Mouse (Mus musculus): ENCODE data around the gene Klk1b9. TPM values are rescaled to one million over a fixed set of nuclear protein-coding genes. Genes with fewer than 3 reads are reported as not detected.

Gene Klk1b9
- polyA plus RNA-seq, 1 experiment: not detected

DNA sequence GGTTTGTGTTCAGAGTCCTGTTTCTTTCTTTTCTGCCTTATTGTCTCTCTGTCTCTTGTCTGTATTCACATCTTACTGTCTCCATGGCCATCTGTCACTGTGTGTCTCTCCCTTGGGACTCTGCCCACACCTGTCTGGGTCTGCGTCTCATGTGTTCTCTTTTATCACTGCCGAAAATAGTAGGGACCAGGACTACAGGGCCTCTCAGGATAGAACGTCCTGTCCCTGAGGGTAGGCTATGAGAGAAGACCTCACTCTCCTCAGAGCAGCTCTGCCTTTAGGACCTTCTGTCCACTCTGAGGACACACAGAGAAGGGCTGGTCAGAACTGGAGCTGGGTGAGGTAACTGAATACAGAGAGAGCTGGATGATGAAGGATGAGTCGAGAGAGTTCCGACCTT lies 39.2 kb downstream of the Klk1b9 start:
- Histone ChIP-seq H3ac (ENCODE audit: control insufficient read depth, insufficient read length) (no peak overlapping the region), H3K4me3 (no peak overlapping the region), H3K79me2 (ENCODE audit: control insufficient read depth, insufficient read depth) (no peaks in the 10 kb centered on the region), H3K4me2 (ENCODE audit: low read depth) (no peak overlapping the region), H3K27me3 (ENCODE audit: control insufficient read depth, insufficient read depth, insufficient read length) (no peaks in the 10 kb centered on the region), H3K36me3 (ENCODE audit: control insufficient read depth, insufficient read depth) (no peaks in the 10 kb centered on the region)
- TF ChIP-seq MYOD1 (IDR thresholded peaks at IDR 0.05; ENCODE audit: control insufficient read depth in 1 of 3, insufficient read length in 2 of 3, low read depth in 2 of 3): peak in 1 of 3 experiments; percentile 36
- TF ChIP-seq POLR2A (IDR thresholded peaks at IDR 0.05; ENCODE audit: insufficient read length, low read depth): no peak

Other genes starting within 250 kb of the Klk1b9 start
- 0.05 TPM for gene Klk12, start 207.2 kb upstream of the Klk1b9 start, polyA plus RNA-seq (2012; fragmentation: generic; extraction: Trizol)
- gene Klk11, start 201.5 kb upstream of the Klk1b9 start, polyA plus RNA-seq (2012; fragmentation: generic; extraction: Trizol): 0.56 TPM
- gene Klk10, start 195.0 kb upstream of the Klk1b9 start, polyA plus RNA-seq (2012; fragmentation: generic; extraction: Trizol): 1.1 TPM
- not detected for gene Klk9, start 184.2 kb upstream of the Klk1b9 start, polyA plus RNA-seq (2012; fragmentation: generic; extraction: Trizol)
- gene Klk8, start 178.5 kb upstream of the Klk1b9 start, polyA plus RNA-seq (2012; fragmentation: generic; extraction: Trizol): not detected
- not detected for gene Klk7, start 164.8 kb upstream of the Klk1b9 start, polyA plus RNA-seq (2012; fragmentation: generic; extraction: Trizol)
- not detected for gene Klk6, start 151.6 kb upstream of the Klk1b9 start, polyA plus RNA-seq (2012; fragmentation: generic; extraction: Trizol)
- not detected for gene Klk5, start 134.1 kb upstream of the Klk1b9 start, polyA plus RNA-seq (2012; fragmentation: generic; extraction: Trizol)
- gene Klk4, start 94.9 kb upstream of the Klk1b9 start, polyA plus RNA-seq (2012; fragmentation: generic; extraction: Trizol): 0.22 TPM
- gene Klk15, start 42.3 kb upstream of the Klk1b9 start, polyA plus RNA-seq (2012; fragmentation: generic; extraction: Trizol): not detected
- not detected for gene Klk1b8, start 25.4 kb upstream of the Klk1b9 start, polyA plus RNA-seq (2012; fragmentation: generic; extraction: Trizol)
- not detected for gene Klk1b1, start 9.3 kb upstream of the Klk1b9 start, polyA plus RNA-seq (2012; fragmentation: generic; extraction: Trizol)
- not detected for gene Klk1b11, start 19.8 kb downstream of the Klk1b9 start, polyA plus RNA-seq (2012; fragmentation: generic; extraction: Trizol)
- 0.32 TPM for gene Klk1b26, start 36.1 kb downstream of the Klk1b9 start, polyA plus RNA-seq (2012; fragmentation: generic; extraction: Trizol)
- 0.11 TPM for gene Klk1b27, start 76.2 kb downstream of the Klk1b9 start, polyA plus RNA-seq (2012; fragmentation: generic; extraction: Trizol)
- not detected for gene Klk1b21, start 126.3 kb downstream of the Klk1b9 start, polyA plus RNA-seq (2012; fragmentation: generic; extraction: Trizol)
- gene Klk1b22, start 136.6 kb downstream of the Klk1b9 start, polyA plus RNA-seq (2012; fragmentation: generic; extraction: Trizol): 1.1 TPM
- not detected for gene Klk1b16, start 160.7 kb downstream of the Klk1b9 start, polyA plus RNA-seq (2012; fragmentation: generic; extraction: Trizol)
- gene Klk1b24, start 212.2 kb downstream of the Klk1b9 start, polyA plus RNA-seq (2012; fragmentation: generic; extraction: Trizol): not detected
- not detected for gene Klk1b3, start 222.1 kb downstream of the Klk1b9 start, polyA plus RNA-seq (2012; fragmentation: generic; extraction: Trizol)
- gene Klk1b4, start 231.4 kb downstream of the Klk1b9 start, polyA plus RNA-seq (2012; fragmentation: generic; extraction: Trizol): not detected
- gene Klk1b5, start 239.9 kb downstream of the Klk1b9 start, polyA plus RNA-seq (2012; fragmentation: generic; extraction: Trizol): not detected
- gene Klk1, start 249.3 kb downstream of the Klk1b9 start, polyA plus RNA-seq (2012; fragmentation: generic; extraction: Trizol): not detected